Mouse (Mus musculus): ENCODE data around the gene Wars2.

The Wars2 gene

DNA sequence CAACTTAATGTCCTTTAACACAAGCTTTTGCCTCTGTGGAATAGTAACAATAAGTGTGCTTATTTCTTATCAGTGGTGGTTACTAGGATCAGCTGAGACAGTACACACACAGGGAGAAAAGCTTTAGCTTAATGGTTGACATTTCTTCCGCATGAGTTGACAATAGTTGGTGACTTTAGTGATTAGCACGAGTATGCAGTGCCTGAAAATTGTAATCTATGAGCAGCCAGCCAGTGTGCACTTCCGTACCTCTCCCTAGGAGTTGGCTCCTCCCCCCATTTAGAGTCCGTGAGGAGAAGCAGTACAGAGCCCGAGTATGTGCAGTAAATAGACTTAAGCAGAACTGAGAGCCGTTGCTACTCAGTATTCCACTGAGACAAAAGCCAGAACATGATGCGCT, 123.8 kb downstream of the Wars2 start:
- no peak for DNase-seq (ENCODE audit: low spot score)

DNA sequence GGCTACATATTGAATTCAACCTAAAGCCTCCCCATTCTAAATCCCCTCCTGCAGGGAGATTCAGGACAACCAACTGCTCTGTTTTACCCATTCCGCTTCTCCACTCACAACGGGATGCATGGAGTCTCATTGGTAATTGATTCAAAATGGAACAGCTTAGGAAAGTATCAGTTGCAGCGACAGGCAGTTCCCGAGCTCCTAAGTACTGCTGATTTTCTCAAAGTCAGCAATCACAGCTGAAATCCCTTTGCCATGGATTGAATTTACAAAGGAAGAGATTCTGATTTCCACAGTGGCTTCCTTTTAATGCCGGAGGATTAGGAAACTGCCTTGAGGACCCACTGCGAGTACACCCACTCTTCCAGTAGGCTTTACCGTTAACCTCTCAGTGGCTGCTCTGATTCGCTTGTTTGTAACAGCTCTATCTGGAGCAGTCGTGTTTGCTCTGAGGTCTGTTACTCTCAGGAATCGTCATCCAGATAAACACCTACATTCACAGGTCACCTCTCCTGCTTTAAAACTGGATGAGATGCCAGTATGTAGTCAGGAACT, 126.0 kb downstream of the Wars2 start:
- DNase-seq (ENCODE audit: low spot score) = no peak

DNA sequence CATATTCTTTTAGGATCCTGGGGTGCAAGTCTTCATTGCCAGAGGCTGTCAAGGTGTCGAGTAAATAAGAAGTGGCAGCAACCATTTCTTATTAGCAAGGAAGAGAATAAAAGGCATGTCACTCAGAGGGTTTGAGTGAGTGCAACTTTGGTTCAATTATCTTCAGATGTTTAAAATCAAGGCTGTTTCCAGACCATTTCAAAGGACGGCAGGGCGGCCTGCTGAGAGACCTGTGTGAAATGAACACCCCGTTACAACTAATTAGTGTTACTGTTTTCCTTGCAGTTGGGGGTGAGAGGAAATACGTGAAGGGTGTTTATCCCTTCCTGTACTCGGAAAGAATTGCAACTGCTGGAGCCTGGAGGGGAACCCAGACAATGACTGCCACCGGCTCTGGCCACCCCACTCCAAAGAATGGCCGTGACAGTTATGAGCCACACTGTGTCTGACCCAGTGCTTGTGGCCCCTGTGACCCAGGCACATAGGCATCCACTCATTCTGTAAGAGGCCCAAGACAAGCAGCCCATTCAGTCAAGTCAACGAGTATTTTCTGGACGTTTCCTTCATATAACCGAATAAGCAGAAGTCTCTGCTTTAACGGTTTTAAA, 137.2 kb downstream of the Wars2 start:
- DNase-seq (ENCODE audit: low spot score) = no peak

DNA sequence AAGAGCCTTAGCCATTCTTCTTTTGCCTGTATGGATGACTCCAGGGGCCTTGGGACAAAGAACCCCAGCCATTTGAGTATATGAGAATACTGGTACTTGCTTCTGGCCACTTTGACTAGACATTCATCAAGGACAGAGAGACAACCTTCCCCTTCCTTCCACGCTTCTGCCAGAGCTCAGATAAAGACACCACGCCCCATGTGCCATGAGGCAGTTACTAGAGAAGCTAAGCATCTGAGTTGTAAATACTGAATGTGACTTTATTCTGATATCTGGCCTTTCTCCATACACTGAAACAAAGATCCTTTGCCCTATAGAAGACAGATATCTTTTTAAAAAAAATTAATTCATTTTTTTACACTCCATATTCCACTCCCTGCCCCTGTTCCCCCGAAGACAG, 138.8 kb downstream of the Wars2 start:
- DNase-seq (ENCODE audit: low spot score) = no peak

DNA sequence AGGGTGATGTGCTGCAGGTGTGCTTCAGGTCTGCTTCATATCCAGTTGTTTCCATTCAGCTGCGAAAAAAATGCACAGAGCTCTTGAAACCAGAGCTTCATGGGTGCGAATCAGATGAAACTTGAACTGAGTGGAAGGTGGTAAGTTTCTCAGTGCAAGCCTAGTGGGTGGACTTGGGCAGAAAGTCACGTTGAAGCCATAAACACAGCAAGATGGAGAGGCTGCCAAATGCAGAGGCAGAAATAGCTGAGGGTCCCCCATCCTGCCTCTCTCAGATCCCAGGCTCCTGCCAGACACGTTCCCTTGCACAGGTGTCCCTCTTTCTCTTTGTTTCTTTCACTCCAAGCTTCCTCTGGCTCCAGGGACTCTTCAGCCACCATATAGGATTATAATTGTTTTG, 140.6 kb downstream of the Wars2 start:
- DNase-seq (ENCODE audit: low spot score) = no peak

GRCm38 (mm10) chr3:99288302-99288701, 147.4 kb downstream of the Wars2 start:
- no peak for DNase-seq (ENCODE audit: low spot score)
